Mouse (Mus musculus) erythroblast, embryonic 14.5 days (primary cell): Measurements from ENCODE around the gene Gm36210.

Source experiments
- GATA1 ChIP-seq: IDR thresholded peaks from 2 replicates; pipeline ENCODE4 v1.6.1; 2012; ENCODE audit warnings: low read length, inconsistent platforms, mixed read lengths
- TAL1 ChIP-seq: IDR thresholded peaks from 3 replicates; pipeline ENCODE4 v1.6.1; 2012; ENCODE audit warnings: low read length, inconsistent platforms, mixed read lengths

DNA sequence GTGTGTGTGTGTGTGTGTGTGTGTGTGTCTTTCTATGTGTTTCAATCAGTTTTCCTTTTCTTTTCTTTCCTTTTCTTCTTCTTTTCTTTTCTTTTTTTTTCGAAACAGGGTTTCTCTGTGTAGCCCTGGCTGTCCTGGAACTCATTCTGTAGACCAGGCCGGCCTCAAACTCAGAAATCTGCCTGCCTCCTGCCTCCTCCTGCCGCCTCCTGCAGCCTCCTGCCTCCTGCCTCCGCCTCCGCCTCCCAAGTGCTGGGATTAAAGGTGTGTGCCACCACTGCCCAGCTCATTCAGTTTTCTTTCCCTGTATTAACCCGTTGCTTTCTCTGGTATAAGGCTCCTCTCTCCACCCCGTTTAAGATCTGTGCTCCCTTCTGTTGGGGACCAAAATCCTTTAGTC is 49.0 kb downstream of the Gm36210 start:
- TF ChIP-seq GATA1 = no peak
- no peak for TF ChIP-seq TAL1
